Mouse (Mus musculus) neural tube, embryonic 13.5 days (tissue): Measurements from ENCODE around the gene Scarf2. TPM values are rescaled to one million over a fixed set of nuclear protein-coding genes. Genes with fewer than 3 reads are reported as not detected.
A peak's percentile ranks its signal among the peaks of the same experiment; 100 is the strongest.

ENCODE experiments used
- ATAC-seq: fragments of 200-750 bp; cut with Nextera tagmentation; 2 replicates; pipeline ENCODE4 v1.8.0; 2017; ENCODE audit warnings: low read depth, mild to moderate bottlenecking, moderate TSS enrichment, moderate library complexity
- H3K27ac ChIP-seq: fragments of 300-500 bp; sonication (generic); replicated peaks from 2 replicates; pipeline ENCODE4 v1.5.1; 2015; ENCODE audit warnings: moderate library complexity, mild to moderate bottlenecking, inconsistent platforms
- H3K27me3 ChIP-seq: fragments of 300-500 bp; sonication (generic); 2 replicates; pipeline ENCODE4 v1.6.1; 2015; ENCODE audit warnings: mild to moderate bottlenecking, inconsistent platforms
- H3K36me3 ChIP-seq: fragments of 300-500 bp; sonication (generic); 2 replicates; pipeline ENCODE4 v1.6.1; 2015; ENCODE audit warnings: mild to moderate bottlenecking, inconsistent platforms
- H3K4me1 ChIP-seq: fragments of 300-500 bp; sonication (generic); replicated peaks from 2 replicates; pipeline ENCODE4 v1.6.1; 2015; ENCODE audit warnings: inconsistent platforms
- H3K4me2 ChIP-seq: fragments of 300-500 bp; sonication (generic); 2 replicates; pipeline ENCODE4 v1.6.1; 2015; ENCODE audit warnings: inconsistent platforms, mild to moderate bottlenecking, moderate library complexity
- H3K4me3 ChIP-seq: fragments of 300-500 bp; sonication (generic); 2 replicates; pipeline ENCODE4 v1.5.1; 2015; ENCODE audit warnings: mild to moderate bottlenecking, inconsistent platforms
- H3K9ac ChIP-seq: fragments of 300-500 bp; sonication (generic); 2 replicates; pipeline ENCODE4 v1.6.1; 2015; ENCODE audit warnings: moderate library complexity, mild to moderate bottlenecking, inconsistent platforms
- H3K9me3 ChIP-seq: fragments of 300-500 bp; sonication (generic); 2 replicates; pipeline ENCODE4 v1.6.1; 2016; ENCODE audit warnings: inconsistent platforms
- WGBS: fragments of 180-500 bp; shearing (Covaris S2); methylation state at CpG from one replicate; pipeline ENCODE4 v1.1.7; 2015; 5-methylcytosine and 5-hydroxymethylcytosine counted together
- polyA plus RNA-seq: library from polyadenylated mRNA; unstranded; fragments of >200 nt; fragmentation: Nextera tagmentation; extraction: Ambion mirVana; gene quantifications from 2 replicates; pipeline ENCODE4 v1.2.1, GENCODE M21; 2015

Gene Scarf2
- polyA plus RNA-seq: 3.4 and 3.7 TPM in 2 replicates

- peaks cover 86% of the 10 kb centered on the region for H3K27me3 ChIP-seq
- WGBS: 3% methylated on average over 64 of the region's 81 CpGs
- peak within 1 kb of the TSS; percentile 73 for H3K4me2 ChIP-seq
- peak within 1 kb of the TSS; percentile 75 for H3K9ac ChIP-seq
- peaks cover 20% of the 10 kb centered on the region for H3K36me3 ChIP-seq
- no peaks in the 10 kb centered on the region for H3K9me3 ChIP-seq
- peak within 1 kb of the TSS; percentile 53 for H3K4me3 ChIP-seq
- peaks cover 26% of the 10 kb centered on the region for H3K4me1 ChIP-seq
- peak; percentile 21 for ATAC-seq
- H3K27ac ChIP-seq: peak within 1 kb of the TSS; percentile 10
Observed at GRCm38 (mm10) chr16:17796971-17797811, at the start of gene Scarf2. Scarf2 (plus strand) TSS chr16:17797282.

- Histone ChIP-seq H3K4me3 (no peak overlapping the region), H3K27ac (no peak overlapping the region), H3K36me3 (no peaks in the 10 kb centered on the region), H3K4me2 (no peak overlapping the region), H3K9me3 (no peaks in the 10 kb centered on the region), H3K4me1 (no peaks in the 10 kb centered on the region), H3K27me3 (peaks cover 6% of the 10 kb centered on the region; the same call in 1 of the 2 replicates), H3K9ac (no peak overlapping the region)
- WGBS: 36% methylated on average over 3 of the region's 3 CpGs
- no peak for ATAC-seq
Observed at GRCm38 (mm10) chr16:17753001-17753400, 44.1 kb upstream of the Scarf2 start.

GRCm38 (mm10) chr16:17753686-17754085, 43.4 kb upstream of the Scarf2 start:
- Histone ChIP-seq H3K9ac (no peak overlapping the region), H3K4me3 (no peak overlapping the region), H3K27me3 (peaks cover 6% of the 10 kb centered on the region; the same call in 1 of the 2 replicates), H3K36me3 (no peaks in the 10 kb centered on the region), H3K27ac (no peak overlapping the region), H3K9me3 (no peaks in the 10 kb centered on the region), H3K4me2 (no peak overlapping the region), H3K4me1 (peaks cover 3% of the 10 kb centered on the region)
- WGBS: 51% methylated on average over 1 of the region's 1 CpGs
- no peak for ATAC-seq

GRCm38 (mm10) chr16:17757756-17758155, 39.3 kb upstream of the Scarf2 start:
- Histone ChIP-seq H3K27ac (no peak overlapping the region), H3K4me2 (no peak overlapping the region)

GRCm38 (mm10) chr16:17758902-17759301, 38.2 kb upstream of the Scarf2 start:
- Histone ChIP-seq H3K4me1 (peaks cover 41% of the 10 kb centered on the region), H3K27ac (peak overlapping the region; percentile 49; the same call in 1 of the 2 replicates)

More at GRCm38 (mm10) chr16:17757756-17758155, 39.3 kb upstream of the Scarf2 start:
- Histone ChIP-seq H3K4me1 (peaks cover 38% of the 10 kb centered on the region), H3K27me3 (peaks cover 6% of the 10 kb centered on the region; the same call in 1 of the 2 replicates), H3K9ac (no peak overlapping the region), H3K36me3 (0 out of 2 replicates have a peak, but pooled peaks cover 3% of the 10 kb centered on the region), H3K4me3 (no peak overlapping the region), H3K9me3 (no peaks in the 10 kb centered on the region)
- 97% methylated on average over 1 of the region's 1 CpGs for WGBS
- ATAC-seq: no peak

GRCm38 (mm10) chr16:17759344-17759773, 37.7 kb upstream of the Scarf2 start, which contains the start of gene Klhl22:
Klhl22 (plus strand) TSS chr16:17759618.
- Histone ChIP-seq H3K9ac (peak within 1 kb of the TSS; percentile 91), H3K9me3 (no peaks in the 10 kb centered on the region), H3K27me3 (peaks cover 6% of the 10 kb centered on the region; the same call in 1 of the 2 replicates), H3K36me3 (0 out of 2 replicates have a peak, but pooled peaks cover 5% of the 10 kb centered on the region), H3K4me1 (peaks cover 46% of the 10 kb centered on the region), H3K4me2 (peak within 1 kb of the TSS; percentile 72), H3K27ac (peak within 1 kb of the TSS; percentile 83), H3K4me3 (peak within 1 kb of the TSS; percentile 70)
- peak; percentile 93 for ATAC-seq
- 1% methylated on average over 25 of the region's 28 CpGs for WGBS

More at GRCm38 (mm10) chr16:17758902-17759301, 38.2 kb upstream of the Scarf2 start:
- Histone ChIP-seq H3K4me2 (peak overlapping the region; percentile 72), H3K9me3 (no peaks in the 10 kb centered on the region), H3K36me3 (0 out of 2 replicates have a peak, but pooled peaks cover 3% of the 10 kb centered on the region), H3K27me3 (peaks cover 6% of the 10 kb centered on the region; the same call in 1 of the 2 replicates), H3K9ac (peak overlapping the region; percentile 91), H3K4me3 (peak overlapping the region; percentile 70)
- ATAC-seq: no peak
- WGBS: 63% methylated on average over 9 of the region's 9 CpGs

GRCm38 (mm10) chr16:17759813-17760321, 37.2 kb upstream of the Scarf2 start:
- Histone ChIP-seq H3K4me2 (peak overlapping the region; percentile 72), H3K27me3 (peaks cover 6% of the 10 kb centered on the region; the same call in 1 of the 2 replicates), H3K27ac (peak overlapping the region; percentile 83), H3K4me3 (peak overlapping the region; percentile 70), H3K9me3 (no peaks in the 10 kb centered on the region), H3K36me3 (0 out of 2 replicates have a peak, but pooled peaks cover 8% of the 10 kb centered on the region), H3K4me1 (peaks cover 46% of the 10 kb centered on the region), H3K9ac (peak overlapping the region; percentile 91)
- 2% methylated on average over 54 of the region's 54 CpGs for WGBS
- peak; percentile 73 for ATAC-seq

GRCm38 (mm10) chr16:17760657-17761056, 36.4 kb upstream of the Scarf2 start:
- peak overlapping the region; percentile 72 for H3K4me2 ChIP-seq
- peaks cover 11% of the 10 kb centered on the region; the same call in 1 of the 2 replicates for H3K36me3 ChIP-seq
- H3K27ac ChIP-seq: no peak overlapping the region
- H3K27me3 ChIP-seq: peaks cover 6% of the 10 kb centered on the region; the same call in 1 of the 2 replicates
- H3K4me1 ChIP-seq: peaks cover 53% of the 10 kb centered on the region
- H3K9ac ChIP-seq: peak overlapping the region; percentile 91
- 35% methylated on average over 8 of the region's 8 CpGs for WGBS
- no peaks in the 10 kb centered on the region for H3K9me3 ChIP-seq
- H3K4me3 ChIP-seq: peak overlapping the region; percentile 70
- no peak for ATAC-seq

GRCm38 (mm10) chr16:17761074-17761473, 36.0 kb upstream of the Scarf2 start:
- Histone ChIP-seq H3K4me1 (peaks cover 56% of the 10 kb centered on the region), H3K4me3 (no peak overlapping the region), H3K36me3 (peaks cover 15% of the 10 kb centered on the region), H3K4me2 (peak overlapping the region; percentile 72), H3K9ac (no peak overlapping the region), H3K27ac (no peak overlapping the region), H3K9me3 (no peaks in the 10 kb centered on the region), H3K27me3 (peaks cover 6% of the 10 kb centered on the region; the same call in 1 of the 2 replicates)
- 65% methylated on average over 1 of the region's 1 CpGs for WGBS
- no peak for ATAC-seq

GRCm38 (mm10) chr16:17764108-17764511, 33.0 kb upstream of the Scarf2 start:
- H3K9ac ChIP-seq: no peak overlapping the region
- H3K27me3 ChIP-seq: no peaks in the 10 kb centered on the region
- H3K4me3 ChIP-seq: no peak overlapping the region
- ATAC-seq: no peak
- peaks cover 42% of the 10 kb centered on the region for H3K36me3 ChIP-seq
- H3K27ac ChIP-seq: no peak overlapping the region
- H3K4me2 ChIP-seq: no peak overlapping the region
- no peaks in the 10 kb centered on the region for H3K9me3 ChIP-seq
- H3K4me1 ChIP-seq: peaks cover 49% of the 10 kb centered on the region
- WGBS: 90% methylated on average over 4 of the region's 4 CpGs

- Histone ChIP-seq H3K9ac (no peak overlapping the region), H3K9me3 (no peaks in the 10 kb centered on the region), H3K27me3 (no peaks in the 10 kb centered on the region), H3K36me3 (peaks cover 72% of the 10 kb centered on the region), H3K4me3 (no peak overlapping the region), H3K4me1 (peaks cover 16% of the 10 kb centered on the region; the same call in 1 of the 2 replicates), H3K27ac (no peak overlapping the region), H3K4me2 (no peak overlapping the region)
- no peak for ATAC-seq
- 86% methylated on average over 7 of the region's 7 CpGs for WGBS
Observed at GRCm38 (mm10) chr16:17768834-17769233, 28.2 kb upstream of the Scarf2 start.
